Mouse (Mus musculus) splenic B cell, adult 2 months (primary cell): ENCODE results near the gene Arl4d.

Source experiments
- DNase-seq: peaks from one replicate; pipeline ENCODE4 v3.0.0-alpha.2; 2011; ENCODE audit warnings: low read depth, low spot score
- H3K27me3 ChIP-seq: 2 replicates; pipeline ENCODE4 v1.6.1; 2012; ENCODE audit warnings: mild to moderate bottlenecking, low read length, moderate library complexity, mixed read lengths; ENCODE audit not compliant: control insufficient read depth, poor library complexity, insufficient read depth, severe bottlenecking
- H3K36me3 ChIP-seq: 2 replicates; pipeline ENCODE4 v1.6.1; 2012; ENCODE audit warnings: mild to moderate bottlenecking, low read length, moderate library complexity, mixed read lengths; ENCODE audit not compliant: control insufficient read depth, poor library complexity, insufficient read depth, severe bottlenecking

Gene Arl4d

DNA sequence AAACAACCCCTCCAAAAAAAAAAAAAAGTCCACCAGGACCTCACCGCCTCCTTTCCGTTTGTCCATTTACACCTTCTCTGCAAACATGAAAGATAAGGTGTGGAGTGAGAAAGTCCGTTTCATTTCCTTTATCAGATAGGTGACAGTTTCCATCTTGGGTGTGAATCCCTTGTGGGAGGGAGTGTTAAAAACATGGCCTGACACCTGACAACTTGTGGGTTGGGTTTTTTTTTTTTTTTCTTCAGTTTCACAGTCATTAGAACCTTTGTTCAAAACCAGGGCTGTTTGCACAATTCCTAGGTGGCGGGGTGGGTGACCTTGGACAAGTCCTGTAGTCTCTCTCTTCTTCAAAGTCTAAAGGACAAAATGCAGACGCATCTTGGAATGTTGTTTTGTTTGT is 3.6 kb upstream of the Arl4d start:
- no peaks in the 10 kb centered on the region for H3K36me3 ChIP-seq
- no peak for DNase-seq
- H3K27me3 ChIP-seq = no peaks in the 10 kb centered on the region

DNA sequence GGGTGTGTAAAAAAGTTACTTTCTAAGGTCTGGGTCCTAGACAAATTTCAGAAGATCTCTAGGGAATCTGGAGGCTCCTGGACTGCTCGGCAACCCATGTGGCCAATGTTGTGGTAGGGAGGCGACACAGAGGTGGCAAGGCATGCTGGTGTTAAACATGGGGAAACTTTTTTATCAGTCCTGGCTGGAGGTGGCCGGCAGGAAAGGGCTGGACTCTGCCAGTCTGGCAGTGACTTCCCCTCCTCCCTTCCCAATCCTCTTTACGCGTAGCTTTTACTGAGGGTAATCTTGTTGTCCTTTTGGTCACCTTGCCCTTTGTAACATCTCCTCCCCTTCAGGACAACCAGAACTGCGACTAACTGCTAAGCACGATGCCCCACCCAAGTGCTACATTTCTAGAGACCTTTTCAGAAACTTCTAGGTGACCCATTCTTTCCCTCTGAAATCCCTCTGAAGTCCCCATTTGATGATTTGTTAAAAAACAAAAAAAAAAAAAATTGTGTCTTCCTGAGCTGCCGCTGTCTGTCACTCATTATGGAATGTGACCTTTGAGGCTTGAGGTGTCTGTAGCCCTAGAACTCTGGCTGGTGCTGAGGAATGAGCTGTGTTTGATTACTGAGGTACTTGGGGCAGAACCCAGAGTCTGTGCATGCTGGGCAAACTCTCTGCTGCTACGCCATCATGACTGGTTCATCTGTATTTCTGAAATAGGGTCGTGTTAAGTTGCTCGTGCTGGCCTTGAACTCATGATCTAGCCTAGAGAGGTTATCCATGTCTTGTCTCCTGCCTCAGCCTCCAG is 1.9 kb upstream of the Arl4d start:
- DNase-seq = no peak
- H3K36me3 ChIP-seq = no peaks in the 10 kb centered on the region
- no peaks in the 10 kb centered on the region for H3K27me3 ChIP-seq

DNA sequence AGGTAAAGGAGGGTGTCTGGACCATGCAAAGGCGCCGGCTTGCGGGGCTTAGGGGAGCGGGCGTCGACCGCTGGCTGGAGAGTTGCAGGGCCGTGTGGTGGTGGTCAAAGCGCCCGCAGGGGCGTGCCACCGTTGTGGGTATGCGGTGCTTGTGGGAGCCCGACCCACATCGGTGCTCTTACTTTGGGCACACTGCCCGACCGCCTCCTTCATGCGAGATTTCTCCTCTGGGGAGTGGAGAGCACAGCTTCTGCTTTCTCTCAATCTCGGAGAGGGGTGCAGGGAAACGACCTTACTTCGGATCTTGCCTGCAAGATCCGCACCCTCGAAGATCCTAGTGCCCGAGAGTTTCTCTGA is 273 bp downstream of the Arl4d start:
- Histone ChIP-seq H3K27me3 (no peaks in the 10 kb centered on the region), H3K36me3 (no peaks in the 10 kb centered on the region)
- DNase-seq = no peak

DNA sequence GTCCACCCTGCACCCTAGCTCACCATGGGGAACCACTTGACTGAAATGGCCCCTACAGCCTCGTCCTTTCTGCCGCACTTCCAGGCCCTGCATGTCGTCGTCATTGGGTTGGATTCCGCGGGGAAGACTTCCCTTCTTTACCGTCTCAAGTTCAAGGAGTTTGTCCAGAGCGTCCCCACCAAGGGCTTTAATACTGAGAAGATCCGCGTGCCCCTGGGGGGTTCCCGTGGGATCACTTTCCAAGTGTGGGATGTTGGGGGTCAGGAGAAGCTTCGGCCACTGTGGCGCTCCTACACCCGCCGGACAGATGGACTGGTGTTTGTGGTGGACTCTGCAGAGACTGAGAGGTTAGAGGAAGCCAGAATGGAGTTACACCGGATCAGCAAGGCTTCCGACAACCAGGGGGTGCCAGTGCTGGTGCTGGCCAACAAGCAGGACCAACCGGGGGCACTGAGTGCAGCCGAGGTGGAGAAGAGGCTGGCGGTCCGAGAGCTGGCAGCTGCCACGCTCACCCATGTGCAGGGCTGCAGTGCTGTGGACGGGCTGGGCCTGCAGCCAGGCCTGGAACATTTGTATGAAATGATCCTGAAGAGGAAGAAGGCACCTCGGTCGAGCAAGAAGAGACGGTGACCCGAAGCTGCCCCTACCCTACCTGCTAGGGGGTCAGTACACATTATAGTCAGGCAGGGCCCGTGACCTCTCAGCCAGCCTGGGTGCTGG is 1.4 kb downstream of the Arl4d start:
- H3K36me3 ChIP-seq = no peaks in the 10 kb centered on the region
- H3K27me3 ChIP-seq = no peaks in the 10 kb centered on the region
- no peak for DNase-seq

DNA sequence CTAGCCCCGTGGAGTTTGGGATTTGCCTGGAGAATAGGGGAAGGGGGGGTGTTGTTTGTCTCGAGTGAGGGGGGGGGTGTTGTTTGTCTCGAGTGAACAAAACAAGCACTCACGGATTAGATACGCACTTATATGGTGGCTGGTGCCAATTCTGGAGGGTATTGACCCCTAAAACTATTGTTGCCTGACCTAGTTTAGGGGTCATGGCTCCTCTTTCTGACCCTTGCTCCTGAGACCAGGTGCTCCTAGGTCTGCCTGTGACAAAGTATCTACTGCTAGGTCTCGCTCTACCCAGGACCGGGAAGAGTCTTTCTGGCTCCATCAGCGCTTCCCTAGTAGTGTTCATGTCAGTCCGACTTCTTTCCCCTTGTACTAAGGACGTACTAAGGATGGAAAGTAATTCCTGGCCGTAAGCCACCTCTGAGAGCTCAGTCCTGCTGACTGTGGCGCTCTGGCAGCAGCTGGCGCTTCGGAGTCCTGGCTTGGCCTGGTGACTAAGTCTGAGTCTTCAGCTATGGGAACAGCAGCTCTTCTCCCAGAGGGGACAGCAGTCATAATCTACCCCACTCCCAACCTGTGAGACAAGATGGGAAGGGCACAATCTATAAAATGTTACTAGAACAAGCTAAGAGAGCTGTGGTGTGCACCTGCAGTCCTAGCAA is 2.7 kb downstream of the Arl4d start:
- DNase-seq = no peak
- Histone ChIP-seq H3K36me3 (no peaks in the 10 kb centered on the region), H3K27me3 (no peaks in the 10 kb centered on the region)

DNA sequence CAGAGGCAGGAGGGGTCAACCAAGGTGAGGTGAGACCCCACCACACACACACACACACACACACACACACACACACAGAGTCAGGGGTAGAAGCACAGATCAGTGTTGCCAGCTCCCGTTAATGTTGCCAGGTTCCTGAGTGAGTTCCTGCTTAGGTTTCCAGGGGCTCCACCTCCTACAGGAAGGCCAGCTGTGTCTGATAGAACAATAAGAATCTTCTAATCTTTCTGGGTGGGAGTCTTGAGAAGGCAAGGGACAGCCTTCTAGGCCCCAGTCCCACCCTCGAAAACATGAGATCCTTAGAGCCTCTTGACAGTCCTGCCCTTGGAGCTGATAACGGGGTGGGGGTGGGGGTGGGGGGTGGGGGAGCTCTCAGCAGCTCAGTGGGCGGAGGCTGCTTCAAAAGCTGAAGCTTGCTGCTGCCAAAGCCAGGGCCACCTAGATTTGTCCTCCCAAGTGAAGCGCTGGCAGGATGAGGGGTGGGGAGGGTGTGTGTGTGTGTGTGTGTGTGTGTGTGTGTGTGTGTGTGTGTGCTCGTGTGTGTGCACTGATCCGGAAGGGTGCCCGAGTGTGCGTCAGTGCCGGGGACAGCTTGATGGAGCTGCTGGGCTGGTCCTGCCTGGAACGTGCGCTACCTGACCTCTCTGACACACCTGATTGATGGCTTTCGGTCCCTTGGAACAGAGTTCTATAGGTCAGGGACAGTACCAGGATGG is 3.4 kb downstream of the Arl4d start:
- Histone ChIP-seq H3K27me3 (no peaks in the 10 kb centered on the region), H3K36me3 (no peaks in the 10 kb centered on the region)
- DNase-seq = no peak

DNA sequence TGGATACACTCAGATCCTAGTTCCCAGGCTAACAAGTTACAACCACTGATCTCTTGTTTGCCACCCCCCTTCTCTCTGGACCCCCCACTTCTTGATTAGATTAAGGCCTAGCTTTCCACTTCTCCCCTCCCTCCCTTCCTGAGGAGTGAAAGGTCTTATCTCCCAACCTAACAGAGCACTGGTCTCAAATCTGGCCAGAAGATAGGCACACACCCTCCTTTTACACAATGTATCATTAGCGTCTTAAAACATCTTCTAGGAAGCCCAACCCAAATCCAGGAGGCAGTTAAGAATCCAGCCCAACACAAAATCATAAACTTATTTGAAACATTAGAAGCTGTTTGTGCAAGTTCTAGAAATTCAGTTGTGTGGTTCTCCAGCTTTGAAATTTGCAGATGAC is 5.0 kb downstream of the Arl4d start:
- DNase-seq = no peak
- Histone ChIP-seq H3K27me3 (no peaks in the 10 kb centered on the region), H3K36me3 (no peaks in the 10 kb centered on the region)

DNA sequence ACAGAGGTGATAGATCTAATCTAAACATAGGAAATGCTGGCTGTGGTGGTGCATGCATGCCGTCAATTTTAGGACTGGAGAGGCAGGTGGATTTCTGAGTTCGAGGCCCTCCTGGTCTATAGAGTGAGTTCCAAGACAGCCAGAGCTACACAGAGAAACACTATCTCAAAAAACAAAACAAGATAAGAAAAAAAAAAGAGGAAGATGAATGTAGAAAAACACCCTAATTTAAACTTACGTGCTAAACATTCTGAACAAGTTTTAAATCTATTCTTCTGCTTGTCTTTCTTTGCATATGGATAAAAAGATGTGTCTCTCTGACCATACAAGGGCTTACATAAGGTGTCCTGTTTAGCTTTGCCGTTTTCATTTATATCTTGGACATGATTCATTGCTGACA is 5.9 kb downstream of the Arl4d start:
- no peak for DNase-seq
- no peaks in the 10 kb centered on the region for H3K36me3 ChIP-seq

DNA sequence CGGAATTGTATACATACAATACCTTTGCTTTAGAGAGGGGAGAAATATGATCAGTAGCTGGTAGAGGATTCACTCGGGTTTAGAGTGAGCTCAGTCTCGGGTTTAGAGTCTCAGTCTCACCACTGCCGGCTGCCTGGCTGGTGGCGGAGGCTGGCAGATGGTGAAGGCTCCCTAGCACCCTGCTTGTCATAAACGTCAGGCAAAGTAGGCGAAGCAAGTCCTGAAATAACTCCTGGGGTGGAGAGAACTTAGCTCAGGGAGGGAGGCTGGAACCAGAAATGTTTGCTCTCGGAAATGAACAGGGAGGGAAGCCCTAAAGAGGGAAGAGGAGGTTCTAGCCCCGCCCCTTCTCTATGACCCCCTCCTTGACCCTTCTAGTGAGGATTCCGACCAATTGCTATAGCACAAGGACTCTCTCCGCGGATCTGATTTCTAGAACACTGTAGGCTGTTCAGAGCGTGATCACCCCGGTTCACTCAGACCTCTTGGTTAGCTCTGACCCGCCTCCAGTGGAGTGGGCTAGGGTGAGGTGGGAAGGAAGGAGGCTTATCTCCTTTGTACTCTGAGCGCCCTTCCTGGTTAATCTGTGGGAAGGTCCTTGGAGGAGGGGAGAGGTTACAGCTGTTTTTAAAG is 7.8 kb downstream of the Arl4d start:
- Histone ChIP-seq H3K27me3 (no peaks in the 10 kb centered on the region), H3K36me3 (no peaks in the 10 kb centered on the region)
- no peak for DNase-seq

More for the DNA sequence above, 5.9 kb downstream of the Arl4d start:
- H3K27me3 ChIP-seq = no peaks in the 10 kb centered on the region

DNA sequence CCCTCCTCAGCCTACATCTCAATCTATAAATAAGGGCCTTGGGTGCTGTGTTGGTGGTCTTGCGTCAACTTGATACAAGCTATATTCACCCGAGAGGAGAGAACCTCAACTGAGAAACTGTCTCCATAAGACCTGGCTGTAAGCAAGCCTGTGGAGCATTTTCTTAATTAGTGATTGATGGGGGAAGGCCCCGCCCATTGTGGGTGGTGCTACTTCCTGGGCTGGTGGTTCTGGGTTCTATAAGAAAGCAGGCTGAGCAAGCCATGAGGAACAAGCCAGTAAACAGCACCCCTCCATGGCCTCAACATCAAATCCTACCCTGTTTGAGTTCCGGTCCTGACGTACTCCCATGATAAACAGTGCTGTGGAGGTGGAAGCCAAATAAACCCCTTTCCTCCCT is 8.8 kb downstream of the Arl4d start:
- H3K27me3 ChIP-seq = no peaks in the 10 kb centered on the region
- H3K36me3 ChIP-seq = no peaks in the 10 kb centered on the region
- DNase-seq = no peak

DNA sequence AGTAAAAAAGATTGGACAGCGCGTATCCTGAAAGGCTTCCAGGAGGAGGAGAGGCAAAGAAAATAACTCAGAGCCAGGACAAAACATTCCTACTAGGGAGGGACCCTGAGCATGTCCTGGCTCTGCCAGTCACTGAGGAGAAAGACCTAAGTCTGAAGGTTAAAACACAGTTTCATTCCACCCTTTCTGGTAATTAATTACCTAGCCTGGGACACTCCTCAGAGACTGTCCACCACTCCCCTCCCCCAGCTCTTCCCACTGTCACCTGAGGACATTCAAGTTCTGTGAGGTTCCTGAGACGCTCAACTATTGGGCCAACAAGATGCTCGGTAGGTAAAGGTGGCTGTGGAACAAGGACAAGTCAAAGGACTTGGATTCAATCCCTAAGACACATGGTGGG is 10.0 kb downstream of the Arl4d start:
- no peak for DNase-seq
- no peaks in the 10 kb centered on the region for H3K36me3 ChIP-seq
- H3K27me3 ChIP-seq = no peaks in the 10 kb centered on the region

DNA sequence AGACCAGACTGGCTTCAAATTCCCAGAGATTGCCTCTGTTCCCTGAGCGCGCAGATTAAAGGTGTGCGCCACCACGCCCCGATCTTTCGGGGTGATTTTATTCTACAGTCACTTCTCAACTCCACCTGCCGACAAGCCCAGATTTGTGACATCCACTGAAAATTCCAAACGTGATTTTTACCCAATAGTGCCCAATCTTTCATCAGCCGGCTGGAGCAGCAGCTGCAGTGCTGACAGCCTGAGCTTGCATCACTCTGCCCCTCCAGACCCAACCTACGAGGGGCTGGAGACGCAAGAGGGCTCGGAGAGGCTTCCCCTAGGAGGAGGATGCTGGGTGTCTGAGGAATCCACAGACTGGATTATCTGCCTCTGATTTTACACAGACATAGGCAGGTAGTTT is 12.3 kb downstream of the Arl4d start:
- Histone ChIP-seq H3K27me3 (no peaks in the 10 kb centered on the region), H3K36me3 (no peaks in the 10 kb centered on the region)
- no peak for DNase-seq

DNA sequence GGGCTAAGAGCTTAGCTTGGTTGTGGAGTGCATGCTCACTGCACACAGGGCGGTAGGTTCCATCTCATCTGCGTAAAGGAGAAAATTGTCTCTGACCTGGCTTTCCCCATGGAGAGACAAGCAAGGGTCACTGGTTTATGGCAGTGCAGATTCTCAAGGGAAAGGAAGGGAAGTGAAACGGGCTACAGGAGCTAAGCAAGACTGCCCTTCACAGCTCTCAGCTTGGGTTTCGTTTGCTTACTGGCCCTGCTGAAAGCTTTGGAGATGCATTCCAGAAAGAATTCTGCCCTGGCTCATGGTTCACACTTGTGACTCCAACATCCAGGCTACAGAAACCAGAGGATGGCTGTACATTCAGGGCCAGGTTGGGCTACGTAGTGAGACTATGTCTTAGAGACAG is 13.4 kb downstream of the Arl4d start:
- DNase-seq = peak; percentile 18
- no peaks in the 10 kb centered on the region for H3K27me3 ChIP-seq
- H3K36me3 ChIP-seq = no peaks in the 10 kb centered on the region

DNA sequence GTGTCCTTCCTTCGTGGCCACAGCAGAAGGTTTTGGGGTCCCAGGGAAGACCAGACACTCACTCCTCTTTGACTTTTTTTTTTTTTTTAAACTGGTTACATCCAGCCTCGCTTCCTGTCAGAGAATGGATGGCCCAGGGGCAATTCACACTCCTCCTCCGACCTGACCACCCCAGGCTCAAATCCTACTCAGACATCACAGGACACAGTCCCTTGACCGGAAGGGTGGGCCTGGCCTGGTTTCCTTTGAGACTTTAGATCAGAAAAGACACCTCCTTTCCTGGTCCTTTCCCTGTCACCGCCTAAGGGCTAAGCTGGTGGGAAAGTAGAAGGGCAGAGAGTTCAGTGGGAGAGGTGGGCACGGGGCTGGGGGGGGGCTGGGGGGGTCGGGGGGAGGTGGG is 14.6 kb downstream of the Arl4d start:
- no peaks in the 10 kb centered on the region for H3K27me3 ChIP-seq
- no peaks in the 10 kb centered on the region for H3K36me3 ChIP-seq
- no peak for DNase-seq
